Mouse (Mus musculus): ENCODE data around the gene Rapgef2. TPM values are rescaled to one million over a fixed set of nuclear protein-coding genes. Genes with fewer than 3 reads are reported as not detected.

The Rapgef2 gene
- polyA plus RNA-seq, 1 experiment from 2014 or later: 9.2 TPM

- no peaks in the 10 kb centered on the region for H3K36me3 ChIP-seq
- no peaks in the 10 kb centered on the region for H3K27me3 ChIP-seq (replicated peaks)
- ATAC-seq (ENCODE audit: insufficient number of reproducible peaks, low FRiP score): no peak
- H3K9ac ChIP-seq: no peak overlapping the region
- H3K4me2 ChIP-seq: no peak overlapping the region
- 40% methylated on average over 2 of the region's 2 CpGs for WGBS
- no peaks in the 10 kb centered on the region for H3K9me3 ChIP-seq (replicated peaks)
- no peak overlapping the region for H3K4me3 ChIP-seq
- peaks cover 39% of the 10 kb centered on the region for H3K4me1 ChIP-seq (replicated peaks)
- H3K27ac ChIP-seq (ENCODE audit: poor library complexity, severe bottlenecking): no peak overlapping the region
These were observed 3.3 kb downstream of the Rapgef2 start for GRCm38 (mm10) chr3:79283031-79283430.

GRCm38 (mm10) chr3:79275856-79276645 lies 10.3 kb downstream of the Rapgef2 start:
- ATAC-seq (ENCODE audit: insufficient number of reproducible peaks, low FRiP score): no peak
- Histone ChIP-seq H3K36me3 (no peaks in the 10 kb centered on the region), H3K27me3 (replicated peaks) (no peaks in the 10 kb centered on the region), H3K4me1 (replicated peaks) (peaks cover 22% of the 10 kb centered on the region), H3K9me3 (replicated peaks) (no peaks in the 10 kb centered on the region), H3K9ac (no peak overlapping the region), H3K27ac (ENCODE audit: poor library complexity, severe bottlenecking) (no peak overlapping the region), H3K4me3 (no peak overlapping the region), H3K4me2 (no peak overlapping the region)
- WGBS: 87% methylated on average over 11 of the region's 11 CpGs

GRCm38 (mm10) chr3:79273350-79273749 lies 13.0 kb downstream of the Rapgef2 start:
- ATAC-seq (ENCODE audit: insufficient number of reproducible peaks, low FRiP score): no peak
- Histone ChIP-seq H3K9ac (no peak overlapping the region), H3K27me3 (replicated peaks) (no peaks in the 10 kb centered on the region), H3K4me2 (no peak overlapping the region), H3K27ac (ENCODE audit: poor library complexity, severe bottlenecking) (no peak overlapping the region), H3K4me1 (replicated peaks) (peaks cover 34% of the 10 kb centered on the region), H3K36me3 (no peaks in the 10 kb centered on the region), H3K4me3 (no peak overlapping the region), H3K9me3 (replicated peaks) (no peaks in the 10 kb centered on the region)
- WGBS: 21% methylated on average over 1 of the region's 1 CpGs

- H3K9ac ChIP-seq: no peak overlapping the region
- no peak overlapping the region for H3K27ac ChIP-seq (ENCODE audit: poor library complexity, severe bottlenecking)
- WGBS: 61% methylated on average over 4 of the region's 4 CpGs
- H3K4me1 ChIP-seq (replicated peaks): peaks cover 32% of the 10 kb centered on the region
- no peaks in the 10 kb centered on the region for H3K36me3 ChIP-seq
- no peak overlapping the region for H3K4me2 ChIP-seq
- H3K27me3 ChIP-seq (replicated peaks): no peaks in the 10 kb centered on the region
- H3K4me3 ChIP-seq: no peak overlapping the region
- no peak for ATAC-seq (ENCODE audit: insufficient number of reproducible peaks, low FRiP score)
- no peaks in the 10 kb centered on the region for H3K9me3 ChIP-seq (replicated peaks)
These were observed 13.4 kb downstream of the Rapgef2 start for GRCm38 (mm10) chr3:79272939-79273338.

- Histone ChIP-seq H3K36me3 (no peaks in the 10 kb centered on the region), H3K4me1 (replicated peaks) (peaks cover 49% of the 10 kb centered on the region), H3K9me3 (replicated peaks) (no peaks in the 10 kb centered on the region), H3K9ac (no peak overlapping the region), H3K4me3 (no peak overlapping the region), H3K4me2 (no peak overlapping the region), H3K27ac (ENCODE audit: poor library complexity, severe bottlenecking) (no peak overlapping the region), H3K27me3 (replicated peaks) (no peaks in the 10 kb centered on the region)
- 72% methylated on average over 12 of the region's 12 CpGs for WGBS
- ATAC-seq (ENCODE audit: insufficient number of reproducible peaks, low FRiP score): no peak
These were observed 15.2 kb downstream of the Rapgef2 start for GRCm38 (mm10) chr3:79270980-79271555.

GRCm38 (mm10) chr3:79269872-79270271 lies 16.4 kb downstream of the Rapgef2 start:
- ATAC-seq (ENCODE audit: insufficient number of reproducible peaks, low FRiP score): no peak

GRCm38 (mm10) chr3:79266976-79267375 lies 19.3 kb downstream of the Rapgef2 start:
- no peak for ATAC-seq (ENCODE audit: insufficient number of reproducible peaks, low FRiP score)
- WGBS: 73% methylated on average over 6 of the region's 6 CpGs
- H3K27ac ChIP-seq (ENCODE audit: poor library complexity, severe bottlenecking): no peak overlapping the region
- no peak overlapping the region for H3K9ac ChIP-seq
- peaks cover 41% of the 10 kb centered on the region for H3K4me1 ChIP-seq (replicated peaks)
- H3K27me3 ChIP-seq (replicated peaks): no peaks in the 10 kb centered on the region
- H3K4me2 ChIP-seq: no peak overlapping the region
- no peaks in the 10 kb centered on the region for H3K9me3 ChIP-seq (replicated peaks)
- no peak overlapping the region for H3K4me3 ChIP-seq
- H3K36me3 ChIP-seq: no peaks in the 10 kb centered on the region

More at GRCm38 (mm10) chr3:79269872-79270271, 16.4 kb downstream of the Rapgef2 start:
- H3K27ac ChIP-seq (ENCODE audit: poor library complexity, severe bottlenecking): no peak overlapping the region
- H3K36me3 ChIP-seq: no peaks in the 10 kb centered on the region
- H3K9me3 ChIP-seq (replicated peaks): no peaks in the 10 kb centered on the region
- WGBS: 80% methylated on average over 8 of the region's 8 CpGs
- no peak overlapping the region for H3K9ac ChIP-seq
- no peak overlapping the region for H3K4me3 ChIP-seq
- peaks cover 48% of the 10 kb centered on the region for H3K4me1 ChIP-seq (replicated peaks)
- no peaks in the 10 kb centered on the region for H3K27me3 ChIP-seq (replicated peaks)
- no peak overlapping the region for H3K4me2 ChIP-seq

GRCm38 (mm10) chr3:79261816-79262316 lies 24.5 kb downstream of the Rapgef2 start:
- Histone ChIP-seq H3K4me1 (replicated peaks) (peaks cover 17% of the 10 kb centered on the region), H3K27me3 (replicated peaks) (no peaks in the 10 kb centered on the region), H3K9ac (no peak overlapping the region), H3K4me2 (no peak overlapping the region), H3K9me3 (replicated peaks) (no peaks in the 10 kb centered on the region), H3K4me3 (no peak overlapping the region), H3K27ac (ENCODE audit: poor library complexity, severe bottlenecking) (no peak overlapping the region), H3K36me3 (no peaks in the 10 kb centered on the region)
- no peak; the same call in 1 of the 2 replicates for ATAC-seq (ENCODE audit: insufficient number of reproducible peaks, low FRiP score)
- 62% methylated on average over 6 of the region's 6 CpGs for WGBS

GRCm38 (mm10) chr3:79254023-79254422 lies 32.3 kb downstream of the Rapgef2 start:
- 87% methylated on average over 3 of the region's 3 CpGs for WGBS
- Histone ChIP-seq H3K4me3 (no peak overlapping the region), H3K4me2 (no peak overlapping the region), H3K36me3 (no peaks in the 10 kb centered on the region), H3K27me3 (replicated peaks) (no peaks in the 10 kb centered on the region), H3K9ac (no peak overlapping the region), H3K27ac (ENCODE audit: poor library complexity, severe bottlenecking) (no peak overlapping the region), H3K9me3 (replicated peaks) (peaks cover 3% of the 10 kb centered on the region; the same call in 1 of the 2 replicates), H3K4me1 (replicated peaks) (peaks cover 21% of the 10 kb centered on the region)
- ATAC-seq (ENCODE audit: insufficient number of reproducible peaks, low FRiP score): no peak

GRCm38 (mm10) chr3:79253416-79253815 lies 32.9 kb downstream of the Rapgef2 start:
- Histone ChIP-seq H3K4me3 (no peak overlapping the region), H3K36me3 (no peaks in the 10 kb centered on the region), H3K4me2 (no peak overlapping the region), H3K9ac (no peak overlapping the region), H3K27ac (ENCODE audit: poor library complexity, severe bottlenecking) (no peak overlapping the region), H3K27me3 (replicated peaks) (no peaks in the 10 kb centered on the region), H3K4me1 (replicated peaks) (peaks cover 24% of the 10 kb centered on the region), H3K9me3 (replicated peaks) (peaks cover 3% of the 10 kb centered on the region; the same call in 1 of the 2 replicates)
- no peak for ATAC-seq (ENCODE audit: insufficient number of reproducible peaks, low FRiP score)
- 61% methylated on average over 9 of the region's 9 CpGs for WGBS

GRCm38 (mm10) chr3:79252921-79253394 lies 33.4 kb downstream of the Rapgef2 start:
- Histone ChIP-seq H3K36me3 (no peaks in the 10 kb centered on the region), H3K4me2 (no peak overlapping the region), H3K9ac (no peak overlapping the region), H3K27me3 (replicated peaks) (no peaks in the 10 kb centered on the region), H3K4me1 (replicated peaks) (peaks cover 29% of the 10 kb centered on the region), H3K27ac (ENCODE audit: poor library complexity, severe bottlenecking) (no peak overlapping the region), H3K4me3 (no peak overlapping the region), H3K9me3 (replicated peaks) (peaks cover 3% of the 10 kb centered on the region; the same call in 1 of the 2 replicates)
- no peak for ATAC-seq (ENCODE audit: insufficient number of reproducible peaks, low FRiP score)
- WGBS: 45% methylated on average over 5 of the region's 5 CpGs

Measured in heart, embryonic 12.5 days (tissue).